Mouse (Mus musculus) midbrain, embryonic 12.5 days (tissue): ENCODE data around the gene Gm10031. TPM values are rescaled to one million over a fixed set of nuclear protein-coding genes. Genes with fewer than 3 reads are reported as not detected.
"Not testable (repeated sequence)": the region's sequence is repeated elsewhere in the genome, so short reads cannot be mapped to it uniquely, and the experiment has no call there.

ENCODE experiments used
- ATAC-seq: fragments of 200-750 bp; cut with Nextera tagmentation; 2 replicates; pipeline ENCODE4 v1.8.0; 2017; ENCODE audit warnings: low read depth, moderate TSS enrichment, moderate library complexity; ENCODE audit not compliant: low FRiP score
- H3K27ac ChIP-seq: fragments of 300-500 bp; sonication (generic); replicated peaks from 2 replicates; pipeline ENCODE4 v1.5.1; 2016; ENCODE audit warnings: mild to moderate bottlenecking
- H3K27me3 ChIP-seq: fragments of 300-500 bp; sonication (generic); 2 replicates; pipeline ENCODE4 v1.6.1; 2016; ENCODE audit warnings: mild to moderate bottlenecking
- H3K36me3 ChIP-seq: fragments of 300-500 bp; sonication (generic); 2 replicates; pipeline ENCODE4 v1.6.1; 2016
- H3K4me1 ChIP-seq: fragments of 300-500 bp; sonication (generic); 2 replicates; pipeline ENCODE4 v1.6.1; 2016
- H3K4me2 ChIP-seq: fragments of 300-500 bp; sonication (generic); replicated peaks from 2 replicates; pipeline ENCODE4 v1.6.1; 2016; ENCODE audit warnings: mild to moderate bottlenecking, moderate library complexity
- H3K4me3 ChIP-seq: fragments of 300-500 bp; sonication (generic); 2 replicates; pipeline ENCODE4 v1.5.1; 2016; ENCODE audit warnings: mild to moderate bottlenecking
- H3K9ac ChIP-seq: fragments of 300-500 bp; sonication (generic); replicated peaks from 2 replicates; pipeline ENCODE4 v1.6.1; 2016; ENCODE audit warnings: mild to moderate bottlenecking, moderate library complexity
- H3K9me3 ChIP-seq: fragments of 300-500 bp; sonication (generic); 2 replicates; pipeline ENCODE4 v1.6.1; 2016; ENCODE audit warnings: mild to moderate bottlenecking
- WGBS: fragments of 180-500 bp; shearing (Covaris S2); methylation state at CpG from one replicate; pipeline ENCODE4 v1.1.7; 2016; 5-methylcytosine and 5-hydroxymethylcytosine counted together
- polyA plus RNA-seq: library from polyadenylated mRNA; unstranded; fragments of >200 nt; fragmentation: Nextera tagmentation; extraction: Ambion mirVana; gene quantifications from 2 replicates; pipeline ENCODE4 v1.2.1, GENCODE M21; 2016

Gene Gm10031
- polyA plus RNA-seq, 1 experiment from 2014 or later, result 0.89 TPM

DNA sequence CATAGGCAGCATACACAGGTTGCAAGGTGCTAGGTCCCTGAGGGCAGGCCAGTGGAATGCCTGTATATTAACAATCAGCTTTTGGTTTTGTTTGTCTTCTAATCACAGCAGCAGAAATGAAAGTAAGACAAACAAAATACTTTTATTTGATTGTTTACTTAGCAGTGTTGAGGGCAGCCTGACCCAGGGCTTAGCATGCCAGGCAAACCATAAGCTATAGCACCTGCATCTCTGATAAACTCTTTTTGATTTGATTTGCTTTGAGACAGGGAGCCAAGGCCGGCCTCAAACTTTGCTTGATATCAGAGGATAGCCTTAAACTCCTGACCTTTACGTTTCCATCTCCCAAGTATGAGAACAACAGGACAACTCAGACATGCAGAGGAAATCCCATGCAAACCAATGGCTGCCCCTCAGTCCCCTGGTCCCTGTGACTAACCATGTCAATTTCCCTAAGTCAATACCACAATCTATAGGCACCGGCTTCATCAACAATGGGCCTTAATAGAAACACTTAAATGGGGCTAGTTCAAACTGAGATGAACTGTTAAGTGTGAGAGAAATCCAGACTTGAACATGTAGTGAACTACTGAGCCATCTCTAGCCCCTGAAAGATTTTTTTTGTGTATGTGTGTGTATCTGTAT, 3.6 kb upstream of the Gm10031 start:
- Histone ChIP-seq H3K9me3 (no peaks in the 10 kb centered on the region), H3K36me3 (no peaks in the 10 kb centered on the region), H3K27me3 (no peaks in the 10 kb centered on the region), H3K9ac (no peak overlapping the region), H3K27ac (no peak overlapping the region), H3K4me2 (no peak overlapping the region), H3K4me1 (no peaks in the 10 kb centered on the region), H3K4me3 (no peak overlapping the region)
- no peak for ATAC-seq
- 79% methylated on average over 3 of the region's 3 CpGs for WGBS

DNA sequence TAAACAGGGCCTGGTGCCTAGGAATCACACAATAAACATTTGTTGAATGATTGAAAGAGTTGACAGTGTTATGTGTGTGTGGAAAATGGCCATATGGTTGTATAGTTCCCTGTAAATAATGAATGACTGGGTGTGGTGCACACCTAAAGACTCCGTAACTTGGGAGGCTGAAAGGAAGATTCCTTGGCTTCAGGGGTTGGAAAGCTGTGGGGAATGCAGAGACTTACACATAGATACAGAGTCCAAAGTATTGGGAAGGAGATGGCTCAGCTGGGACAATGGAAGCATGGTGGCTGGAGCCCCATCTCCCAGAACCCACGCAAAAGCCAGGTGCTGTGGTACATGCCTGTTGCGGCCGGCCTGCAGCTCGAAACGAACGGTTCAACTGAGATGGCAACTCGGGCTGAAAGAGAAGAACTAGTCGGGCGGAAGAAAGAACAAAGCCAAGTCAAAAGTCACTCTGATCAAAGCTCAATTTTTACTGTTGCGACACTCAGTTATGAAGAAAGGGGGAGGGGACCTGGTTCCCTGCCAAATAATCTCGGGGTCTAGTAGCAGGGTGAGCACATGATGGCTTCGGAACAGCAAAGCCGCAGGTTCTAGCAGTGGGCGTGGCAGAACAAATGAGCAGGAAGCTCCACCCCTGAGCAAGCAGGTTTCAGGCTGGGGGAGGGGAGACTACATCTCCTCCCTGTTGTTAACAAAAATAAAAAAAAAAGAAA, 1.9 kb upstream of the Gm10031 start:
- H3K4me3 ChIP-seq, result no peak overlapping the region
- no peaks in the 10 kb centered on the region for H3K27me3 ChIP-seq
- H3K9me3 ChIP-seq, result no peaks in the 10 kb centered on the region
- 61% methylated on average over 15 of the region's 15 CpGs for WGBS
- H3K27ac ChIP-seq, result no peak overlapping the region
- no peak overlapping the region for H3K4me2 ChIP-seq
- no peak overlapping the region for H3K9ac ChIP-seq
- ATAC-seq, result no peak
- no peaks in the 10 kb centered on the region for H3K4me1 ChIP-seq
- H3K36me3 ChIP-seq, result no peaks in the 10 kb centered on the region

DNA sequence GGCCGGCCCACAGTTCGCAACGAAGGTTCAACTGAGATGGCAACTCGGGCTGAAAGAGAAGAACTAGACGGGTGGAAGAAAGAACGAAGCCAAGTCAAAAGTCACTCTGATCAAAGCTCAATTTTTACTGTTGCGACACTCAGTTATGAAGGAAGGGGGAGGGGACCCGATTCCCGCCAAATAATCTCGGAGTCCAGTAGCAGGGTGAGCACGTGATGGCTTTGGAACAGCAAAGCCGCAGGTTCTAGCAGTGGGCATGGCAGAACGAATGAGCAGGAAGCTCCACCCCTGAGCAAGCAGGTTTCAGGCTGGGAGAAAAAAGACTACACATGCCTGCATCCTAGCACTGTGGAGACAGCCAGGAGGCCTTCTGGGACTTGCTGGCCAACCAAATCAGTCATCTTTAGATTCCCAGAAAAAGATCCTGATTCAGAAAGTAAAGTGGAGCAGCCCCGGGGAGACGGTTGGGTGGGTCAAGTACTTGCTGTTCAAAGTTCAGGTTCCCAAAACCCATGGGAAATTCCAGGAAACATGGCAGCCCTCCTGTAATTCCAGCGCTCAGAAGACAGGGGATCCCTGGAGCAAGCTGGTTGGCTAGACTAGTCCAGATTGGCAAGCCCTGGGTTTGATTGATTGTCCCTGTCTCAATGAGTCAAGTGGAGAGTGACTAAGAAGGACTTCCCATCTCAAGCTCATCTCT, 8.8 kb downstream of the Gm10031 start:
- H3K4me3 ChIP-seq, ATAC-seq, H3K36me3 ChIP-seq, H3K4me2 ChIP-seq, H3K27ac ChIP-seq, H3K9me3 ChIP-seq, H3K9ac ChIP-seq, H3K4me1 ChIP-seq, H3K27me3 ChIP-seq: not testable (repeated sequence)
- 89% methylated on average over 16 of the region's 16 CpGs for WGBS

DNA sequence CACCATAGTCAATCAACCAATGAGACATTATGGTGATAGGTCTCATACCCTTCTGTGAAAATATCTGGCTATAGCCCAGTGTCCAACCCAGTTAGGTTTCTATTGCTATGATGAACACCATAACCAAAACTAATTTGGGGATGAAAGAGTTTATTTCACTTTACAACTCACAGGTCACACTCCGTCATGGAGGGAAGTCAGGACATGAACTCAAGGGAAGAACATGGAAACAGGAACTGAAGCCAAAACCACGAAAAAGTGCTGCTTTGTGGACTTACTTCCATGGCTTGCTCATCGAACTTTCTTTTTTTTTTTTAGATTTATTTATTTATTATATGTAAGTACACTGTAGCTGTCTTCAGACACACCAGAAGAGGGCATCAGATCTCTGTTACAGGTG, 9.7 kb downstream of the Gm10031 start:
- Histone ChIP-seq H3K4me2 (no peak overlapping the region), H3K9ac (no peak overlapping the region), H3K36me3 (no peaks in the 10 kb centered on the region), H3K27me3 (no peaks in the 10 kb centered on the region), H3K9me3 (no peaks in the 10 kb centered on the region), H3K4me3 (no peak overlapping the region), H3K4me1 (no peaks in the 10 kb centered on the region), H3K27ac (no peak overlapping the region)
- no peak for ATAC-seq
- WGBS, result 89% methylated on average over 3 of the region's 3 CpGs

DNA sequence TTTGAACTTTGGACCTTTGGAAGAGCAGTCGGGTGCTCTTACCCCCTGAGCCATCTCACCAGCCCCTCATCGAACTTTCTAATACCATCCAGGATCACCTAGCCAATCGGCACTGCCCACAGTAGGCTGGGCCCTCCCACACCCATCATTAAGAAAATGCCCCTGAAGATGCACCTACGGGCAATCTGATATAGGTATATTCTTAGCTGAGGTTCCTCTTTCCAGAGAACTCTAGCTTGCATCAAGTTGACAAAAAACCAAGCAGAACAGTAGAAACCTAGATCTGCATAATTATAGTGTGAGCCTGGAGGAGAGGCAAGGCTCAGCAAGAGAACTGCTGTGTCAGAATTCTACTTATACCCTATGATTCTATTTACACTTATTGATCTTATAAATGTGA, 10.1 kb downstream of the Gm10031 start:
- no peak overlapping the region for H3K4me2 ChIP-seq
- no peaks in the 10 kb centered on the region for H3K9me3 ChIP-seq
- H3K27ac ChIP-seq, result no peak overlapping the region
- H3K27me3 ChIP-seq, result no peaks in the 10 kb centered on the region
- WGBS, result 90% methylated on average over 4 of the region's 4 CpGs
- ATAC-seq, result no peak
- H3K4me3 ChIP-seq, result no peak overlapping the region
- H3K9ac ChIP-seq, result no peak overlapping the region
- no peaks in the 10 kb centered on the region for H3K4me1 ChIP-seq
- H3K36me3 ChIP-seq, result no peaks in the 10 kb centered on the region

DNA sequence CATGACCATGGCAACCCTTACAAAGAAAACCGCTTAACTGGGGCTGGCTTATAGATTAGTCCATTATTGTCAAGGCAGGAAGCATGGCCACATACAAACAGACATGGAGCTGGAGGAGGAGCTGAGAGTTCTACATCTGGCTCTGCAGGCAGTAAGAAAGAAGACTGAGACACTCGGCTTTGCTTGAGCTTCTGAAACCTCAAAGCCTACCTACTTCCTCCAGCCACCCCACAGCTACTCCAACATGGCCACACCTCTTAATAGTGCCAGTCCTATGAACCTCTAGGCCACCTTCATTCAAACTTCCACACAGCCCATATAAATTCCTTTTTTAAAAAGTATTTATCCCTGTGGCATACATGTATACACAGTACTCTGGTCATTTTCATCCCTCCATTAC, 13.2 kb downstream of the Gm10031 start:
- no peak for ATAC-seq
- Histone ChIP-seq H3K27me3 (no peaks in the 10 kb centered on the region), H3K9me3 (no peaks in the 10 kb centered on the region), H3K36me3 (no peaks in the 10 kb centered on the region), H3K4me1 (no peaks in the 10 kb centered on the region), H3K4me2 (no peak overlapping the region), H3K9ac (no peak overlapping the region), H3K27ac (no peak overlapping the region), H3K4me3 (no peak overlapping the region)
- WGBS, result 56% methylated on average over 2 of the region's 2 CpGs

DNA sequence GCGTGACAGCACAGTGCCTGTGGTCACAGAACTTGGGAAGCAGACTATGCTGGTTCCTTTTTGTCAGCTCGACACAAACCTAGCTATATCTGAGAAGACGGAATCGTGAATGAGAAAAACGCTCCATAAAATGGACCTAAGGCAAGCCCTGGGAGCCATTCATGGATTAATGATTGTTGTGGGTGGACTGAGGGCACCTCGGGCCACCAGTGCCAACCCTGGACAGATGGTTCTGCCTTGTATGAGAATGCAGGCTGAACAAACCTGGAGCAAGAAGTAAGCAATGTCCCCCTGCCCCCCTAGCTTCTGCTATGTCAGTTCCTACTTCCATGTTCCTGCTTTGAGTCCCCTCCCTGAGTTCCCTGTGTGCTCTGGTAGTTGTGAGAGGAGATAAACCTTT, 13.9 kb downstream of the Gm10031 start:
- Histone ChIP-seq H3K4me3 (no peak overlapping the region), H3K4me1 (no peaks in the 10 kb centered on the region), H3K27me3 (no peaks in the 10 kb centered on the region), H3K27ac (no peak overlapping the region), H3K36me3 (no peaks in the 10 kb centered on the region), H3K9me3 (no peaks in the 10 kb centered on the region), H3K4me2 (no peak overlapping the region), H3K9ac (no peak overlapping the region)
- no peak for ATAC-seq
- 85% methylated on average over 6 of the region's 6 CpGs for WGBS

DNA sequence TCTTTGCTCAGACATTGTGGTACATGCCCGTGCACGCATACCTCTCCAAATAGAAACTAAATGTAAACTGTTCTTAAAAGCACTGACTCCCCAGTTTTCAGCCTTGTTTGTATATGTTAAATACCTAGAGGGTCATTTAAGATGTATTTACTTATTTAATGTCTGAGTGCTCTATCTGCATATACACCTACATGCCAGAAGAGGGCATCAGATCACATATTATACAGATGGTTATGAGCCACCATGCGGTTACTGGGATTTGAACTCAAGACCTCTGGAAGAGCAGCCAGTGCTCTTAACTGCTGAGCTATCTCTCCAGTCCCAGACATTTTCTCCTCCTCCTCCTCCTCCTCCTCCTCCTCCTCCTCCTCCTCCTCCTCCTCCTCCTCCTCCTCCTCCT, 14.6 kb downstream of the Gm10031 start:
- 84% methylated on average over 3 of the region's 3 CpGs for WGBS
- Histone ChIP-seq H3K4me1 (no peaks in the 10 kb centered on the region), H3K9ac (no peak overlapping the region), H3K36me3 (no peaks in the 10 kb centered on the region), H3K4me2 (no peak overlapping the region), H3K27me3 (no peaks in the 10 kb centered on the region), H3K27ac (no peak overlapping the region), H3K4me3 (no peak overlapping the region), H3K9me3 (no peaks in the 10 kb centered on the region)
- ATAC-seq, result no peak

DNA sequence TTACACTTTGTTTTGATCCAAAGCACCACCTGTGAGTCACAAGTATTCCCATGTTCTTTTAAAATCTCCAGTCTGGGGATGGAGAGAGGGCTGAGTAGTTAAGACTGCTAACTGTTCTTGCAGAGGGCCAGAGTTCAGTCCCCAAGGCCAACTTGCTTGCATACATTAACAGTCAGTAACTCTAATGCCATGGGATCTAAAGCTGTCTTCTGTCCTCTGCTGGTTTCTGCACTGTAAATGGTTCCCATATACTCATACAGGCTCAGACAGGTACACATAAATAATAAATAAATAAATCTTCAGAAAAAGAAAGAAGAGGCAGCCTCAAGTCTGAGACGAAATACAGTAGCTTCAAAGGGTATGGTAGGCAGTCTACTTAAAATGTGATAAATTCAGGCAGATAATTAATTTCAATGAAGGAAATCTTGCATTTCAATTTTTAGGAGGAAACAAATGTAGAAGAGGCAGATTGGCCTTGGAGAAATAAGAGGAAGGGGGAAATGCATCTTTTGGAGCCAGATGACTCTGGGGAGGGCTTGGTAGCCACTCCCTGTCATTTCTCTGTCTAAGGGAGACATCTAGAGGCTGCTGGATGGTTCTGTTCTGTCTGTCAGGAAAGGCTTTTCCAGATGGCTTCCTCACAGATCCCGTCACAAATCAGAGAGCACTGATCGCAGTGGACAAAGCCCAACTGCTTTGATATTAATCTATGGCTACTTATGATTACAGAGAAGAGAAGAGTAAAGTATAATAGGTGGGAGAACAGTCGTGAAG, 16.2 kb downstream of the Gm10031 start:
- WGBS, result 36% methylated on average over 4 of the region's 4 CpGs
- Histone ChIP-seq H3K27ac (no peak overlapping the region), H3K4me2 (no peak overlapping the region), H3K9ac (no peak overlapping the region), H3K4me1 (no peaks in the 10 kb centered on the region), H3K36me3 (no peaks in the 10 kb centered on the region), H3K9me3 (no peaks in the 10 kb centered on the region), H3K4me3 (no peak overlapping the region), H3K27me3 (no peaks in the 10 kb centered on the region)
- ATAC-seq, result no peak

DNA sequence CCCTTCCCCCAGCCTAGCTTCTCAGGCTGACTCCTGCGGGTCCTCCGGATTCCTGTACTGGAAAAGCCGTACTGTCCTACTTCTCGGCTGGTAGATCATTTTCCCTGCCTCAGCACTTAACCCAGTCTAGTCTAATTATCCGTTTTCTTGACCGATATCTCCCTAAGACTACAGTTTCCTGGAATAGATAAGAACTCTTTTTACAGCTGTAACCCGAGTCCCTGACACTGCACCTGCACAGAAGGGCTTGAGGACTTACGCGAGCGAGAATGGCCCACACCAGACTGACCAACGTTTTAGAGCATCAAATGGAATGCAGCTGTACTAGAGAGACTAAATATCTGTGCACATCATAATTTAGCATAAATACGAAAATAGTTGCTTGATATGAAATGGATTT, 20.2 kb downstream of the Gm10031 start:
- ATAC-seq, result no peak
- no peaks in the 10 kb centered on the region for H3K36me3 ChIP-seq

DNA sequence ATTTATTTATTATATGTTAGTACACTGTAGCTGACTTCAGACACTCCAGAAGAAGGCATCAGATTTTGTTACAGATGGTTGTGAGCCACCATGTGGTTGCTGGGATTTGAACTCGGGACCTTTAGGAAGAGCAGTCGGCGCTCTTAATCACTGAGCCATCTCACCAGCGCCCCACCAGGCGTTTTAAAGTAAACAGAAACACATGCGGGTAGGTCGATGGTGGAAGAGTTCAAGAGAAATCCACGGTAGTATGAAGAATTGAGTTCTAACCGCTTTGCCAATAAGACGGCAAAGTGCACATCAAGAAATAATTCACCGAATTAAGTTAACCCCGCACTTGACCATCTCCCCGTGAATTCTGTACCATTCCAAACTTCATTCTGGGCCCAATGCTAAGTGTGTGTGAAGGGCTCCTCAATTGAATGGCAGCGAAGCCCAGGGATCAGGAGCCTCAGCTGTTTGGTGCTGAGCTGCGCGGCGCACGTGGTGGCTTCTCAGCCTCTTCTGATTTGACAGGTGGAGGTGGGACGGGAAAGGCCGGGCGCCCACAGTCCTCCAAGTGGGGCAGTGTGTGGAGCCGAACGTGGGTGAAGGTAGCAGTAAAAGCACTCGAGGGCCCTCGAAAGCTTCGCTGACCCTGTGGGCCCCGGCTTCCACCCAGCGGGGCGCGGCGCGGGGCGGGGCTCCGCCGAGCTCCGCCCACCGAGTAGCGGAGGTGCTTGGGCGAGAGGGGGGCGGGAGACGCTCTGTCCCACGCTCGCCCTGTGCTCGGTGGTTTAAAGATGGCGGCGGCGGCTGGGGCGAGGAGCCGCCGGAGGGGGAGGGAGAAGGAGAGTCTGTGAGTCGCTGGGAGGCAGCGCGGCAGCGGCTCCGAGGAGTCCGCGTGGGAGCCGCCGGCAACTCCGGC, 34.5 kb downstream of the Gm10031 start, which contains the start of gene Abl2:
Gene Abl2 (plus strand): TSS at position 763 of the 907 bp plus-strand sequence.
- Histone ChIP-seq H3K36me3 (no peaks in the 10 kb centered on the region), H3K27me3 (0 out of 2 replicates have a peak, but pooled peaks cover 4% of the 10 kb centered on the region), H3K4me1 (peaks cover 17% of the 10 kb centered on the region), H3K9ac (peak within 1 kb of the TSS; percentile 95), H3K27ac (peak within 1 kb of the TSS; percentile 96), H3K9me3 (no peaks in the 10 kb centered on the region), H3K4me2 (peak within 1 kb of the TSS; percentile 65), H3K4me3 (peak within 1 kb of the TSS; percentile 90)
- ATAC-seq, result peak; percentile 96
- WGBS, result 10% methylated on average over 59 of the region's 60 CpGs

More for the DNA sequence above, 20.2 kb downstream of the Gm10031 start:
- H3K9me3 ChIP-seq, result no peaks in the 10 kb centered on the region
- no peaks in the 10 kb centered on the region for H3K27me3 ChIP-seq
- no peaks in the 10 kb centered on the region for H3K4me1 ChIP-seq
- no peak overlapping the region for H3K9ac ChIP-seq
- no peak overlapping the region for H3K27ac ChIP-seq
- no peak overlapping the region for H3K4me3 ChIP-seq
- 48% methylated on average over 12 of the region's 12 CpGs for WGBS
- H3K4me2 ChIP-seq, result no peak overlapping the region
